Mouse (Mus musculus): ENCODE data around the gene Zdhhc7. TPM values are rescaled to one million over a fixed set of nuclear protein-coding genes. Genes with fewer than 3 reads are reported as not detected.

Gene Zdhhc7
- 20.8 TPM for polyA plus RNA-seq (2014; fragmentation: Illumina TruSeq; extraction: RNeasy Lipid Tissue Mini Kit (QIAGEN cat#74804); ENCODE audit: insufficient read depth, low read depth, low replicate concordance)

GRCm38 (mm10) chr8:120101068-120101972 lies at the start of gene Zdhhc7:
Zdhhc7 (minus strand) TSS chr8:120101482.

DNA sequence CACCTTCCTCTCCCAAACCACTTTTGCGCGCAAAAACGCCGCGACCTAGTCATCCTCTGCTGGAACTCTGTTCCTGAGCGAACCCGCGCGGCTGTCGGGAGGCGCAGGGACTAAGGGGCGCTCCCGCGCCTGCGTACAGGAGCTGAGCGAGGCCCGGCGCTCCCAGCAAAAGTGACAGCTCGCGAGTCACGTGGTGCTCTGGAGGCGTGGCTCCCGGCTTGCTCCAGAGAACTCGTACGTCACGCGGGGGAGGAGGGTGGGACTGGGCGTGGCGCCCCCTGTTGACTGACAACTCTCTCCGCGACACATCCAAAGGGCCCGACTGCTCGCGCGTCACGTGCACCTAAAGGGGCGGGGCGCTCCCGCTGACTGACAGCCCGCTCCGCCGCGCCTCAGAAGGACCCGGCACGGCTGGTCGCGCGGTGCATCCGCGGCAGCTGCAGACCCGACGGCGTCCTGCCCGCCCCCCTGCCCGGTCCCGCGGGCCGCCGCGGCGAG lies 12.5 kb upstream of the Zdhhc7 start, which contains the start of gene 6430548M08Rik:
Gene 6430548M08Rik (plus strand): TSS at position 395 of the 498 bp plus-strand sequence.

Other genes starting within 250 kb of the Zdhhc7 start
- gene Klhl36, start 239.2 kb downstream of the Zdhhc7 start, polyA plus RNA-seq (2014; fragmentation: Illumina TruSeq; extraction: RNeasy Lipid Tissue Mini Kit (QIAGEN cat#74804); ENCODE audit: insufficient read depth, low read depth, low replicate concordance): 4.5 TPM
- gene Usp10, start 191.1 kb downstream of the Zdhhc7 start, polyA plus RNA-seq (2014; fragmentation: Illumina TruSeq; extraction: RNeasy Lipid Tissue Mini Kit (QIAGEN cat#74804); ENCODE audit: insufficient read depth, low read depth, low replicate concordance): 25.2 TPM
- gene Gm20388, start 190.6 kb downstream of the Zdhhc7 start, polyA plus RNA-seq (2014; fragmentation: Illumina TruSeq; extraction: RNeasy Lipid Tissue Mini Kit (QIAGEN cat#74804); ENCODE audit: insufficient read depth, low read depth, low replicate concordance): 25.6 TPM
- gene Crispld2, start 109.0 kb downstream of the Zdhhc7 start, polyA plus RNA-seq (2014; fragmentation: Illumina TruSeq; extraction: RNeasy Lipid Tissue Mini Kit (QIAGEN cat#74804); ENCODE audit: insufficient read depth, low read depth, low replicate concordance): 32.0 TPM
- gene 6430548M08Rik, start 12.7 kb upstream of the Zdhhc7 start, polyA plus RNA-seq (2014; fragmentation: Illumina TruSeq; extraction: RNeasy Lipid Tissue Mini Kit (QIAGEN cat#74804); ENCODE audit: insufficient read depth, low read depth, low replicate concordance): 29.8 TPM
- 14.3 TPM for gene Fam92b, start 76.0 kb upstream of the Zdhhc7 start, polyA plus RNA-seq (2014; fragmentation: Illumina TruSeq; extraction: RNeasy Lipid Tissue Mini Kit (QIAGEN cat#74804); ENCODE audit: insufficient read depth, low read depth, low replicate concordance)
- gene Gse1, start 127.0 kb upstream of the Zdhhc7 start, polyA plus RNA-seq (2014; fragmentation: Illumina TruSeq; extraction: RNeasy Lipid Tissue Mini Kit (QIAGEN cat#74804); ENCODE audit: insufficient read depth, low read depth, low replicate concordance): 6.2 TPM